Mouse (Mus musculus) liver, embryonic 11.5 days (tissue): ENCODE results near the gene Smtnl2. TPM values are rescaled to one million over a fixed set of nuclear protein-coding genes. Genes with fewer than 3 reads are reported as not detected.

Experiments
- ATAC-seq: fragments of 200-750 bp; cut with Nextera tagmentation; replicated peaks from 2 replicates; pipeline ENCODE4 v1.8.0; 2017; ENCODE audit warnings: moderate number of reproducible peaks, mild to moderate bottlenecking, moderate TSS enrichment, moderate library complexity; ENCODE audit not compliant: low FRiP score
- DNase-seq: peaks from one replicate; pipeline ENCODE4 v3.0.0-alpha.2; 2017; ENCODE audit warnings: low spot score
- H3K27ac ChIP-seq: fragments of 300-500 bp; sonication (generic); 2 replicates; pipeline ENCODE4 v1.5.1; 2014; ENCODE audit warnings: mild to moderate bottlenecking, low read depth, low read length, control low read depth
- H3K27me3 ChIP-seq: fragments of 300-500 bp; sonication (generic); replicated peaks from 2 replicates; pipeline ENCODE4 v1.6.1; 2014; ENCODE audit warnings: low read length, mixed read lengths; ENCODE audit not compliant: control insufficient read depth, insufficient read depth
- H3K36me3 ChIP-seq: fragments of 300-500 bp; sonication (generic); 2 replicates; pipeline ENCODE4 v1.6.1; 2014; ENCODE audit warnings: mild to moderate bottlenecking, low read length, moderate library complexity, mixed read lengths; ENCODE audit not compliant: control insufficient read depth, insufficient read depth
- H3K4me1 ChIP-seq: fragments of 300-500 bp; sonication (generic); replicated peaks from 2 replicates; pipeline ENCODE4 v1.6.1; 2014; ENCODE audit warnings: low read length, mixed read lengths; ENCODE audit not compliant: control insufficient read depth, insufficient read depth
- H3K4me2 ChIP-seq: fragments of 300-500 bp; sonication (generic); 2 replicates; pipeline ENCODE4 v1.6.1; 2014; ENCODE audit warnings: mild to moderate bottlenecking, control low read depth, moderate library complexity
- H3K4me3 ChIP-seq: fragments of 300-500 bp; sonication (generic); 2 replicates; pipeline ENCODE4 v1.5.1; 2014; ENCODE audit warnings: low read depth, low read length, control low read depth
- H3K9ac ChIP-seq: fragments of 300-500 bp; sonication (generic); 2 replicates; pipeline ENCODE4 v1.6.1; 2014; ENCODE audit warnings: low read depth, low read length, control low read depth
- H3K9me3 ChIP-seq: fragments of 300-500 bp; sonication (generic); 2 replicates; pipeline ENCODE4 v1.6.1; 2016; ENCODE audit warnings: low read length, inconsistent platforms, mixed read lengths; ENCODE audit not compliant: control insufficient read depth
- WGBS: fragments of 180-500 bp; shearing (Covaris S2); extraction: QIAGEN DNeasy Blood & Tissue Kit; methylation state at CpG from one replicate; pipeline ENCODE4 v1.1.7; 2014; 5-methylcytosine and 5-hydroxymethylcytosine counted together
- polyA plus RNA-seq: library from polyadenylated mRNA; unstranded; fragments of >200 nt; fragmentation: Nextera tagmentation; extraction: Ambion mirVana; gene quantifications from 2 replicates; pipeline ENCODE4 v1.2.1, GENCODE M21; 2014

Smtnl2 gene
- polyA plus RNA-seq, 1 experiment from 2014 or later: 24.8 TPM

DNA sequence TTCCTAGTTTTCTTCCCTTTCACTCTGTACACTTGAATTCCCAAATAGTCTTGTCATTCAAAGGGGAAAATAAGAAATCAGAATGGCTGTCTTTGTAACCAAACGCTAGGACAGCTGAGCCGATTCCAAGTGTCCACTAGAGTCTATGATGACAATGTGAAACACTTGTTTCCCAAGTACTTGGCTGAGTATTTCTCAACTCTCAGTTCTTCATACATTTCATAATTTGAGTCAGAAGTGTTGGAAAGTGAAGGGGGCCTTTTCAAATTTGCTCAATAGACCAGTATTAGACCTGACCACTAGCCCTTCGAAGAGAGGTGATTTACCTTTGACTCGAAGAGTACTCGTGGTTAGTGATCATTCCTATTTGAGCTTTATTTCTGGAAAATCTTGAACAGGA lies 47.0 kb downstream of the Smtnl2 start:
- ATAC-seq: no peak
- Histone ChIP-seq H3K9me3 (no peaks in the 10 kb centered on the region), H3K9ac (no peak overlapping the region), H3K4me3 (no peak overlapping the region), H3K27me3 (0 out of 2 replicates have a peak, but pooled peaks cover 3% of the 10 kb centered on the region), H3K27ac (no peak overlapping the region), H3K4me1 (no peaks in the 10 kb centered on the region), H3K4me2 (no peak overlapping the region), H3K36me3 (no peaks in the 10 kb centered on the region)
- DNase-seq: no peak
- WGBS: 88% methylated on average over 5 of the region's 5 CpGs

DNA sequence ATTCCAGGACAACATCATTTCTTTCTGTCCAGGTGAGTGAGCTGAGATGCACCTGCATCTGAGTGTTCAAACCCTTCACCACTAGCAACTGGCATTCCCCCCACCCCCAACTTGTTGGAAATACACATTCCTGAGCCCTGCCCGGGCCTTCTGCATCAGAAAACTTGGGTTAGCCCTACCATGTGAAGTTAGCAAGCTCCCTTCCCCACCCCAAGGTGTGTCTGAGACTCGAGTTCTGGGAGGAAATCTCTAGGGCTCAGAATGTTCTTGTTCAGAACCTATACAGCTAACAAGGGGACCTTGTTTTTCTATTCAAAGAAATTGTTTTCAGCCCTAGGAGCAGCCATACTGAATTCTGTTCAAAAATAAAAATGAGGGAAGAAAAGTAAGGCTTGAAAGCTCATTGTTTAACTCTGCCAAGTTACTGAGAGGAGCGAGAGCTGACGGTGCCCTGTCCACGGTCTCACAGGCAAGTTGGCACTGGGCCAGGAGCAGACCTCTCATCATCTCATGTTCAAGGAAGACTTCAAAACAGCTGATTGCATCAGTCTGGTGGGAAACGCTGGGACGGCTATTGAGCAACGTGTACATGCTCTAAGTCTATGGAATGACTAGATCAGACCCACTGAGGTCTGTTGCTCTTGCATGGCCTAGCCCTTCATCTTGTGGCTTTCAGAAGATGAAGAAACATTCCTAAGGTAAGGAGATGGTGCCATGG lies 47.8 kb downstream of the Smtnl2 start:
- Histone ChIP-seq H3K36me3 (no peaks in the 10 kb centered on the region), H3K9ac (no peak overlapping the region), H3K4me2 (no peak overlapping the region), H3K27ac (no peak overlapping the region), H3K9me3 (no peaks in the 10 kb centered on the region), H3K4me1 (no peaks in the 10 kb centered on the region), H3K4me3 (no peak overlapping the region), H3K27me3 (no peaks in the 10 kb centered on the region)
- ATAC-seq (no peak), DNase-seq (no peak)
- WGBS: 79% methylated on average over 8 of the region's 8 CpGs

DNA sequence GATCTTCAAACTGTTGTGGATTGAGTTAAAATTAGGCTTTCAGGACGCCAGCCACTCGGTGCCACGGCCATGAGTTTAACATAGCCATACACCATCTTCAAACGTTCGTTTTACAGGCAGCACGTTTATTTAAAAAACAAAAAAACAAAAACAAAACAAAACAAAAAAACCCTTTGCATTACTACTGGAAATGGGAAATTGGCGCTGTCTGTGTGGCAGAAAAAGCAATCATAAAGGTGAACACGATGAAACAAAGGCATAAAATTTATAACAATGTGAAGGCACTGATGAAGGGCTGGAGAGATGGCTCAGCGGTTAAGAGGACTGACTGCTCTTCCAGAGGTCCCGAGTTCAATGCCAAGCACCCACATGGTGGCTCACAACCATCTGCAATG lies 49.2 kb downstream of the Smtnl2 start, which contains the start of gene Tekt1:
Gene Tekt1, minus strand, starts transcription at position 96 of the 395 bp plus-strand sequence.
- WGBS: 40% methylated on average over 10 of the region's 10 CpGs
- Histone ChIP-seq H3K27me3 (no peaks in the 10 kb centered on the region), H3K9ac (peak within 1 kb of the TSS; percentile 44), H3K9me3 (no peaks in the 10 kb centered on the region), H3K27ac (no peak within 1 kb of the TSS), H3K4me1 (no peaks in the 10 kb centered on the region), H3K4me2 (peak within 1 kb of the TSS; percentile 76), H3K36me3 (no peaks in the 10 kb centered on the region), H3K4me3 (peak within 1 kb of the TSS; percentile 42)
- DNase-seq (no peak), ATAC-seq (no peak)

DNA sequence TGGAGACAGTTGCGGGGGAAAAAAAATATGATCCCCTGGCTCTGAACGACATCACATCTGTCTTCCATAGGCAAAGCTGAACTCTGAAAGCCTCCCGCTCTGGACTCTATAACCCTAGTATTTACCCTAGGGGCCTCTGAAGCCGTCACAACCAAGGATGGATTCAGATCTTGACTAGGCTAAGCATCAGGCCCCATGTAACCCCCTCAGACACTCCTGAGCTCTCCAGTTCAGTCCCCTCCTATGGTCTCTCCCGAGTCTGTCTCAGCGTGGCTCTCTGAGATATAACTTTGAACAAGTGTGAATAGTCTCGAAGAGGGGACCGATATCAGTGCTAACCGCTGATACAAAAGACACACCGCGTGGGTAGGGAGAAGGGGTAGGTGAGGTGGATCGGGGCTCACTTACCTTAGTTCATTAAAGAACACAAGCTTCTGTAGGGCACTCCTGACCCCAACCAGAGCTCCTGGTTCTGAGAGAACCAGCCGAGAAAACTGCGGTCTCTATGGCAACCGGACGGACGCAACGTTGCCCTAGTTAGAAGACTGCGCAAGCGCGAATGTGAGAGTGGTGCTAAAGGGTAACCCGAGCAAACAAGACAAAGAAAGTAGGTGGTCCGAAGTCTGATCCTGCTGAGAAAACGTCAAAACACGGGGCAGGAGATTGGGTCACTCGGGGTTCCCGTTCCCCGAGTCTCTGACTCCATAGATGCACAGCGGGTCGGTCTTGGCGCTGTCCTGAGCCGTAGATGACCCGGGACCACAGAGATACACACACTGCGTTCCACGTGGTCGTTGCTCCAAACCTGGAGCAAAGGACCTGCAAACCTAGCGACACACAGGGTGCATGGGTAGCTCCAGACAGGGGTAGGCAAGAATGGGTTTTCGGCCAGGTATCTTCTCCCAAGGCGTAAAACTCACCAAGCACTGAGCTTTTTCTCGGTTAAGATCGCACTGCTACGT lies 49.8 kb downstream of the Smtnl2 start:
- no peaks in the 10 kb centered on the region for H3K9me3 ChIP-seq
- 12% methylated on average over 42 of the region's 42 CpGs for WGBS
- no peak overlapping the region for H3K27ac ChIP-seq
- peak; percentile 72 for ATAC-seq
- H3K4me1 ChIP-seq: no peaks in the 10 kb centered on the region
- DNase-seq: peak; percentile 63
- H3K4me3 ChIP-seq: peak overlapping the region; percentile 42
- peak overlapping the region; percentile 76 for H3K4me2 ChIP-seq
- H3K27me3 ChIP-seq: no peaks in the 10 kb centered on the region
- H3K36me3 ChIP-seq: no peaks in the 10 kb centered on the region
- peak overlapping the region; percentile 44 for H3K9ac ChIP-seq

DNA sequence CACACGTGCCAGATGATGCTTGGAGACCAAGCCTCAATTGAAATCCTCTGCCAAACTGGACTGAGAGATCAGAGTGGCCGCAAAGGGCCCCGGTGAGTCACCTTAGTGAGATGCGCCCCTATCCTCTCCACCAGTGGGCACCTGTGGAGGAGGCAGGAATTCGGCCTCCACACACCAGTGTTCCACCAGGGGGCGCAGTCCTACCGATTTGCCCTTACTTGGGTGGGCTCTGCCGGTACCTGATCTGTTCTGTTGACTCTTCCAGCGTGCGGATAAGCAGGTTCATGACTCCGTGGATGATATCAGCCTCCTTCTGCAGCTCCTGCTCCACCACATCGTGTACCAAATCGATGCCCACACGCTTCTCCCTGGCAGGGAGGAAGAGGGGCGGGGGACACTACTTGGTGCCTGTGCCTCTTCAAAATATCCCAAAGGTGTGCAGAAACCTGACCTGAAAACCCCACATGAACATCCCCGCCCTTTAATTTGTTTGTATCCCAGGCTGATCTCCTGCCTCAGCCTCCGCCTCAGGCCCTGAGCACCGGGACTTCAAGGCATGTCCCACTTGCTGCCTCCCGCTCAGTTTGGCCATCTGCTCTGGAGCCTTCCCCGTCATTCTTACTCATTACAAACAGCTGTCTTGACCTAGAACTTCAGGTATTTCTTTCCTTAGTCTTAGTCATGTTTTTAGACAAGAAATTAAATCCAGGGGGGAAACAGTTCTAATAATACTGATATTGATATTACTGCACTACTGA lies 56.4 kb downstream of the Smtnl2 start:
- ATAC-seq (peak; percentile 51; the same call in 1 of the 2 replicates), DNase-seq (peak; percentile 72)
- Histone ChIP-seq H3K27ac (no peak overlapping the region), H3K9me3 (no peaks in the 10 kb centered on the region), H3K4me2 (peak overlapping the region; percentile 41), H3K4me3 (no peak overlapping the region), H3K27me3 (no peaks in the 10 kb centered on the region), H3K36me3 (no peaks in the 10 kb centered on the region), H3K4me1 (no peaks in the 10 kb centered on the region), H3K9ac (no peak overlapping the region)
- WGBS: 18% methylated on average over 20 of the region's 20 CpGs

GRCm38 (mm10) chr11:72353186-72353585 lies 58.3 kb downstream of the Smtnl2 start:
- DNase-seq: no peak
- 78% methylated on average over 3 of the region's 3 CpGs for WGBS
- no peak overlapping the region for H3K9ac ChIP-seq
- H3K9me3 ChIP-seq: no peaks in the 10 kb centered on the region
- H3K27ac ChIP-seq: no peak overlapping the region
- no peaks in the 10 kb centered on the region for H3K27me3 ChIP-seq
- H3K4me1 ChIP-seq: no peaks in the 10 kb centered on the region
- no peak overlapping the region for H3K4me3 ChIP-seq
- H3K36me3 ChIP-seq: no peaks in the 10 kb centered on the region
- no peak for ATAC-seq
- H3K4me2 ChIP-seq: no peak overlapping the region

DNA sequence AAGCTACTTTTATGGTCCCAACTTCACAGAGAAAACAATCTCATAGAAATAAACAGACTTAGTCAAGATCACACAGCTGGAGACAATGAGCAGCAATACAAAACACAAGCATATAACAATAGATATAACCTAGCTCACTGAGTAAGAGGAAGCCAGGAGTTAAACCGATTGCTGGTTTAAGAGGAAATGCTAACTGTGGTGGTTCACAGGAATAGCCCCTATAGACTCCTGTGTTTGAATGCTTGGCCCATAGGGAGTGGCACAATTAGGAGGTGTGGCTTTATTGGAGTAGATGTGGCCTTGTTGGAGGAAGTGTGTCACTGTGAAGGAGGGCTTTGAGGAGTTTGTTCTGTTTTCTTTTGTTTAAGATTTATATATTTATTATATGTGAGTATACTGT lies 59.2 kb downstream of the Smtnl2 start:
- no peak for DNase-seq
- no peak overlapping the region for H3K9ac ChIP-seq
- no peak overlapping the region for H3K4me3 ChIP-seq
- no peaks in the 10 kb centered on the region for H3K36me3 ChIP-seq
- H3K27ac ChIP-seq: no peak overlapping the region
- H3K9me3 ChIP-seq: no peaks in the 10 kb centered on the region
- no peak overlapping the region for H3K4me2 ChIP-seq
- 49% methylated on average over 1 of the region's 1 CpGs for WGBS
- no peak for ATAC-seq
- no peaks in the 10 kb centered on the region for H3K4me1 ChIP-seq
- no peaks in the 10 kb centered on the region for H3K27me3 ChIP-seq

DNA sequence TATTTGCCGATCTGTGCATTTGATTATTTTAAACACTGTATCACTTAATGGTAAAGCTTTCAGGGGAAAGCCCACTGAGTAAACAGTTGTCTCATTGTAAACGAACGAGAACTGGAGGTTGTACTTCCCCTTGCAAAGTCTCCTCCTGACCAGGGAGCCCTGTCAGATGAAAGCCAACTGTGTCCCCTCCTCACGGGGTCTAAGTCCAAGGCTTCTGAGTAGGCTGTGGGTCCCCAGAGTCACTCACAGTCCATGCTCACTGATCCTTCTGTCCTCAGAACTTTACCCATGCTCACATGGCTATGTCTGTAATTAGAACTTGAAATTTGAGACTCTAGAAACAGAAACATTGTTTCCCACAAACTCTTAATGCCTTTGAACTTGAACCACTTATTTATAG lies 61.9 kb downstream of the Smtnl2 start:
- Histone ChIP-seq H3K9ac (no peak overlapping the region), H3K4me2 (no peak overlapping the region), H3K4me3 (no peak overlapping the region), H3K4me1 (no peaks in the 10 kb centered on the region), H3K36me3 (no peaks in the 10 kb centered on the region), H3K9me3 (no peaks in the 10 kb centered on the region), H3K27ac (no peak overlapping the region), H3K27me3 (no peaks in the 10 kb centered on the region)
- ATAC-seq (no peak), DNase-seq (no peak)
- WGBS: 57% methylated on average over 4 of the region's 4 CpGs
